Mouse (Mus musculus): ENCODE measurements at regions not wholly inside any gene's neighbourhood (a gene's known extent, or its start where the extent isn't known, plus 50 kb on each side); places are given as distances from the start of the nearest gene placed in this dataset.

DNA sequence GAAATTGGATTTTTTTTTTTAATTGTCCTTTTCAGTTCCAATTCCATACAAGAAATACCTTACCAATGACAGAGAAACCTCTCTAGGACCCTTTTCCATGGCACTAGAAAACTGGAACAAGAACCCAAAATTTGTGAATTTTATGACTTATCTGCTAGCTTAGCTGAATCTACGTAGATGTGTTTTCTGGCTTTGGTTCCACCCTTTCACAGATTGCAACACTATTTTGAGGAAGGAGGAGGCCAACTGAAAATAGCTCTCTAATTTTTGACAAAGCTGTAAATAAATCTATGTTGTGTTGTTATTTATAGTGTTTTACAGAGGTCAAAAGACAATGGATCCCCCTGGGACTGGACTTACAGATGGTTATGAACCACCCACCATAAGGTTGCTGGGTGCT is 130.6 kb upstream of the Rapgef5 start:
- TF ChIP-seq POLR2A (IDR thresholded peaks at IDR 0.05; ENCODE audit: low read depth, low read length), result no peak
- TF ChIP-seq CTCF (IDR thresholded peaks at IDR 0.05; ENCODE audit: extremely low read depth, insufficient read length, insufficient replicate concordance, low read depth, low read length), result no peak
